Mouse (Mus musculus) forebrain, embryonic 13.5 days (tissue): ENCODE measurements at regions not wholly inside any gene's neighbourhood (a gene's known extent, or its start where the extent isn't known, plus 50 kb on each side); places are given as distances from the start of the nearest gene placed in this dataset.

Experiments
- ATAC-seq: fragments of 200-750 bp; cut with Nextera tagmentation; 2 replicates; pipeline ENCODE4 v1.8.0; 2017
- H3K27ac ChIP-seq: fragments of 300-500 bp; sonication (generic); 2 replicates; pipeline ENCODE4 v1.5.1; 2015; ENCODE audit warnings: inconsistent platforms, mild to moderate bottlenecking, moderate library complexity
- H3K27me3 ChIP-seq: fragments of 300-500 bp; sonication (generic); 2 replicates; pipeline ENCODE4 v1.6.1; 2015; ENCODE audit warnings: mild to moderate bottlenecking, inconsistent platforms
- H3K36me3 ChIP-seq: fragments of 300-500 bp; sonication (generic); 2 replicates; pipeline ENCODE4 v1.6.1; 2015; ENCODE audit warnings: mild to moderate bottlenecking, inconsistent platforms; ENCODE audit not compliant: poor library complexity, severe bottlenecking
- H3K4me1 ChIP-seq: fragments of 300-500 bp; sonication (generic); 2 replicates; pipeline ENCODE4 v1.6.1; 2015; ENCODE audit warnings: inconsistent platforms
- H3K4me2 ChIP-seq: fragments of 300-500 bp; sonication (generic); 2 replicates; pipeline ENCODE4 v1.6.1; 2015; ENCODE audit warnings: inconsistent platforms, mild to moderate bottlenecking, moderate library complexity
- H3K4me3 ChIP-seq: fragments of 300-500 bp; sonication (generic); 2 replicates; pipeline ENCODE4 v1.5.1; 2015; ENCODE audit warnings: mild to moderate bottlenecking, inconsistent platforms
- H3K9ac ChIP-seq: fragments of 300-500 bp; sonication (generic); 2 replicates; pipeline ENCODE4 v1.6.1; 2015; ENCODE audit warnings: mild to moderate bottlenecking, inconsistent platforms
- H3K9me3 ChIP-seq: fragments of 300-500 bp; sonication (generic); replicated peaks from 2 replicates; pipeline ENCODE4 v1.6.1; 2016; ENCODE audit warnings: inconsistent platforms
- WGBS: fragments of 180-500 bp; shearing (Covaris S2); methylation state at CpG from one replicate; pipeline ENCODE4 v1.1.7; 2015; 5-methylcytosine and 5-hydroxymethylcytosine counted together

DNA sequence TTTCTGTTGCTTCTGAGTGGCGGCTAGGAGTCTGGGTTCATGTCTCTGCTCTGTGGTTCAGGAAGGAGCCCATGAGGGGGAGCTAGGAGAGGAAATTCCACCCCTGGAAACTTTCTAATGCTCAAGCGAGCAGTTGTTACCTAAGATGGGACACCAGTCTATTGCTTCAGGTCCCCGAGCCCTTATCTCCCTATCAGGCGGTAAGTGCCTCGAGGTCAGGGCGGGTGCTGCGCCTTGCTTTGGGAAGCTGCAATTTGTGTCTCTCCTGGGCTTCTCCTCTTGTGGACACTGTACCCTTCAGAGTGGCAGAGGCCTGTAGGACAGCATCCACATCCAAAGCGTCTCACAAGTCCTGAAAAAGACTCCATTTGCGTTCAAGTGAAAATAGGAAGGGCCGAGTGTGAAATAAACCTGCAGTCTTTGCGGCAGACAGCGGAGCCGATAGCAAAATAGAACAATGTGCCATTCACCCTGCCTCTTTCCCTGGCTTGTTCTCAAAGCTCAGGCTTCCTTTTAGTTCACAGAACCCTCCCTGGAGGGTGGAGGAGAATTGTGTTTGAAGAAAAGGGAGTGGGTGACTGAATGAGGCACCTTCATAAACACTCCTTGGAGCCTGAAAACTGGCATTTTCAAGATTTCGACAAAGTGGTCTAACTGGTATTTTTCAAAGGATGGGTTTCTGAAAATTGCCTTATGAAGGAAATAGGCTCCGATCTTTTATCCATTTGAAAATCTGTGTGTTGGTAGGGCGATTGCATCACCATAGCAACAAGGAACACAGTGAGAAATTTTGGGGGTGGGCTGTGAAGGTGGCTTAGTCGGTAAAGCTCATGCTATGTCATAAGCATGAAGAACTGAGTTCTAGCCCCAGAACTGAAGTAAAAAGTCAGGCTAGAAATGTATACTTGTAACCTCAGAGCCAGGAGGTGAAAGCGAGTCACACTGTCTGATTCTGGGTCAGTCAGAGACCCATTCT, 87.2 kb upstream of the Cxcr4 start:
- Histone ChIP-seq H3K4me1 (peaks cover 25% of the 10 kb centered on the region), H3K27me3 (no peaks in the 10 kb centered on the region), H3K4me2 (peak overlapping the region; percentile 11; the same call in 1 of the 2 replicates), H3K4me3 (no peak overlapping the region), H3K27ac (peak overlapping the region; percentile 11; the same call in 1 of the 2 replicates), H3K9ac (no peak overlapping the region), H3K9me3 (no peaks in the 10 kb centered on the region), H3K36me3 (no peaks in the 10 kb centered on the region)
- 23% methylated on average over 18 of the region's 18 CpGs for WGBS
- ATAC-seq: peak; percentile 52

GRCm38 (mm10) chr1:128675538-128675937, 83.4 kb upstream of the Cxcr4 start:
- Histone ChIP-seq H3K9me3 (no peaks in the 10 kb centered on the region), H3K9ac (no peak overlapping the region), H3K27ac (no peak overlapping the region), H3K4me3 (no peak overlapping the region), H3K27me3 (no peaks in the 10 kb centered on the region), H3K36me3 (no peaks in the 10 kb centered on the region), H3K4me2 (no peak overlapping the region), H3K4me1 (peaks cover 16% of the 10 kb centered on the region)
- ATAC-seq: no peak
- 87% methylated on average over 5 of the region's 5 CpGs for WGBS

DNA sequence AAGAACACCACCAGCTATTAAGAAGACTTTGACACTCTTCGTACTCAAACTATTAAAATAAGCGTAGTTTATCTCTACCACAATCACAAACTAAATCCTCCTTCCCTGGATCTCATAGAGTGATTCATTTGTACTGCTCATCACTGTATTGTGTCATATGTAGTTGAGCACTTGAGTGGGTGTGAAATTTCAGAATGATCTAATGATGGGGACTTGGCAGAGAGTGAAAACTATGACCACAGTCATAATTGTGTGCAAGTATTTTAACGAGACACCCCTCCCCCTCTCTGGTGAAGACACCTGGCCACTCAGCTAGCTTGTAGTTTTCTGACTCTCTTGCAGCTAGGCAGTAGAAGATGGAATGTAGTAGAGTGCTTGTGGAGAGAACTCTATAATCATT, 80.2 kb upstream of the Cxcr4 start:
- no peak overlapping the region for H3K9ac ChIP-seq
- no peaks in the 10 kb centered on the region for H3K9me3 ChIP-seq
- ATAC-seq: no peak
- no peak overlapping the region for H3K4me2 ChIP-seq
- 92% methylated on average over 3 of the region's 3 CpGs for WGBS
- H3K27me3 ChIP-seq: no peaks in the 10 kb centered on the region
- no peak overlapping the region for H3K27ac ChIP-seq
- H3K36me3 ChIP-seq: no peaks in the 10 kb centered on the region
- H3K4me1 ChIP-seq: peaks cover 17% of the 10 kb centered on the region
- H3K4me3 ChIP-seq: no peak overlapping the region

GRCm38 (mm10) chr1:128671495-128671894, 79.4 kb upstream of the Cxcr4 start:
- no peak for ATAC-seq
- H3K4me1 ChIP-seq: peaks cover 17% of the 10 kb centered on the region
- no peak overlapping the region for H3K4me2 ChIP-seq
- WGBS: 89% methylated on average over 3 of the region's 3 CpGs
- no peak overlapping the region for H3K9ac ChIP-seq
- H3K36me3 ChIP-seq: no peaks in the 10 kb centered on the region
- H3K27ac ChIP-seq: no peak overlapping the region
- no peak overlapping the region for H3K4me3 ChIP-seq
- no peaks in the 10 kb centered on the region for H3K27me3 ChIP-seq
- no peaks in the 10 kb centered on the region for H3K9me3 ChIP-seq

- Histone ChIP-seq H3K4me2 (no peak overlapping the region), H3K4me3 (no peak overlapping the region), H3K36me3 (no peaks in the 10 kb centered on the region), H3K4me1 (peaks cover 17% of the 10 kb centered on the region), H3K9ac (no peak overlapping the region), H3K27me3 (no peaks in the 10 kb centered on the region), H3K27ac (no peak overlapping the region), H3K9me3 (no peaks in the 10 kb centered on the region)
- WGBS: 68% methylated on average over 5 of the region's 5 CpGs
- ATAC-seq: no peak
Measured at GRCm38 (mm10) chr1:128671016-128671415, 78.9 kb upstream of the Cxcr4 start.

- H3K4me3 ChIP-seq: no peak overlapping the region
- 14% methylated on average over 2 of the region's 2 CpGs for WGBS
- no peak overlapping the region for H3K27ac ChIP-seq
- H3K27me3 ChIP-seq: no peaks in the 10 kb centered on the region
- peak; percentile 76 for ATAC-seq
- no peak overlapping the region for H3K9ac ChIP-seq
- H3K36me3 ChIP-seq: no peaks in the 10 kb centered on the region
- peaks cover 17% of the 10 kb centered on the region for H3K4me1 ChIP-seq
- no peak overlapping the region for H3K4me2 ChIP-seq
- H3K9me3 ChIP-seq: no peaks in the 10 kb centered on the region
Measured at GRCm38 (mm10) chr1:128669241-128669666, 77.2 kb upstream of the Cxcr4 start.

- Histone ChIP-seq H3K27me3 (no peaks in the 10 kb centered on the region), H3K27ac (no peak overlapping the region), H3K36me3 (no peaks in the 10 kb centered on the region), H3K9ac (no peak overlapping the region), H3K4me3 (no peak overlapping the region), H3K4me1 (peaks cover 17% of the 10 kb centered on the region), H3K4me2 (no peak overlapping the region), H3K9me3 (no peaks in the 10 kb centered on the region)
- 78% methylated on average over 6 of the region's 6 CpGs for WGBS
- no peak for ATAC-seq
Measured at GRCm38 (mm10) chr1:128668718-128669117, 76.6 kb upstream of the Cxcr4 start.

DNA sequence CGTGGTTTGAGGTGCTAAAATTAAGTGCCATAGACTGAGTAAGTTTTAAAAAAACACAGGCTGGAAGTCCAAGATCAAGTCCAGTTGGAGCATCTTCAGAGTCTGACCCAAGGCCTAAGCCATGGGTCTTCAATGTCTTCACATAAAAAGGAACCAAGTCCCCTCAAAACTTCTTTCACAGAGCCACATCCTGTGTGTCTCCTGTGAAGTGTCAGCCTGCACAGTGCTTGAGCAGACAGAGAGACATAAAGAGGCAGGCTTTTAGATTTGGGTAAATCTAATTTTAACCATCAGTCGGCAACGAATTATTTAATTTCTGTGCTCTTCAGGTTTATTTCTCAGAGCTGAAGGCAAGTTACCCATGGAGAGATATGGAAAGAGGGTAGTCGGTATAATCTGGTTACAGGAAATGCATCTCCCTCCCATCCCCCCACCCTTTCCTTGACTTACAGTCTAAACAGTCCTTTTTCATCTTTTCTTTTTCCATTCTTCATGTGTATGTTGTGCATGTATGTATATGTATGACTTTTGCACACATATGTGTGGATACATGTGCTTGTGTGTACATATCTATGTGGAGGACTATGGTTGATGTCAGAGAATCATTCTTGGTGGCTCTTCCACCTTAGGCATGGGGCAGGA, 75.1 kb upstream of the Cxcr4 start:
- no peak for ATAC-seq
- whole genome bisulfite sequencing: 92% methylated on average over 4 of the region's 4 CpGs
- no peak overlapping the region for H3K27ac ChIP-seq
- no peak overlapping the region for H3K4me3 ChIP-seq
- H3K9ac ChIP-seq: no peak overlapping the region
- no peaks in the 10 kb centered on the region for H3K27me3 ChIP-seq
- H3K4me1 ChIP-seq: peaks cover 17% of the 10 kb centered on the region
- H3K36me3 ChIP-seq: no peaks in the 10 kb centered on the region
- H3K4me2 ChIP-seq: no peak overlapping the region
- no peaks in the 10 kb centered on the region for H3K9me3 ChIP-seq

- no peak for ATAC-seq
- Histone ChIP-seq H3K4me3 (no peak overlapping the region), H3K4me1 (peaks cover 11% of the 10 kb centered on the region; the same call in 1 of the 2 replicates), H3K27me3 (no peaks in the 10 kb centered on the region), H3K9ac (no peak overlapping the region), H3K36me3 (no peaks in the 10 kb centered on the region), H3K4me2 (no peak overlapping the region), H3K27ac (no peak overlapping the region), H3K9me3 (peaks cover 2% of the 10 kb centered on the region; the same call in 1 of the 2 replicates)
- 91% methylated on average over 2 of the region's 2 CpGs for WGBS
Measured at GRCm38 (mm10) chr1:128663207-128663606, 71.1 kb upstream of the Cxcr4 start.

GRCm38 (mm10) chr1:128659857-128660256, 67.8 kb upstream of the Cxcr4 start:
- Histone ChIP-seq H3K36me3 (no peaks in the 10 kb centered on the region), H3K27ac (no peak overlapping the region), H3K4me2 (no peak overlapping the region), H3K4me3 (no peak overlapping the region), H3K4me1 (peaks cover 16% of the 10 kb centered on the region; the same call in 1 of the 2 replicates), H3K9ac (no peak overlapping the region), H3K9me3 (peaks cover 5% of the 10 kb centered on the region; the same call in 1 of the 2 replicates), H3K27me3 (no peaks in the 10 kb centered on the region)
- WGBS: 35% methylated on average over 1 of the region's 1 CpGs
- peak; percentile 36; the same call in 1 of the 2 replicates for ATAC-seq

DNA sequence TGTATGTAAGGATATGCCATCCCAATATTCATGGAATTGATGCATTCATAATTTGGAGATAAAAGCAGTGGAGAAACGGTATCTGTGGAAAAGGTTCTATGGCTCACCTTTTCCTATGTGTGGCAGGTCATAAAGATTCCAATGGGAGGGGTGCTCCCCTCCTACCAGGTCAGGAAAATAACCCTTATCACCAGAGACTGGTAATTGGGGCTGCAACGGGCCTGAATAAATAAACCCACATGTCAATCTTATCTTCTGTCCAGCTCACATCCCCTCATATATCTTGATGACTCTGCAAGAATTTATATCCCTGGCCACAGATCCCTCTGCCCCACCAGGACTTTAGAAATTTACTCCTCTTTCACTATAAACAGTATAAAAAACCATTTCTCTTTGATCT, 66.7 kb upstream of the Cxcr4 start:
- no peak overlapping the region for H3K4me2 ChIP-seq
- H3K27ac ChIP-seq: no peak overlapping the region
- no peak overlapping the region for H3K9ac ChIP-seq
- H3K4me1 ChIP-seq: peaks cover 16% of the 10 kb centered on the region; the same call in 1 of the 2 replicates
- ATAC-seq: no peak
- peaks cover 5% of the 10 kb centered on the region; the same call in 1 of the 2 replicates for H3K9me3 ChIP-seq
- WGBS: 77% methylated on average over 2 of the region's 2 CpGs
- no peaks in the 10 kb centered on the region for H3K27me3 ChIP-seq
- H3K36me3 ChIP-seq: no peaks in the 10 kb centered on the region
- no peak overlapping the region for H3K4me3 ChIP-seq
